ENCODE assay signal across 12 mouse cellular contexts in the genomic region with DNA sequence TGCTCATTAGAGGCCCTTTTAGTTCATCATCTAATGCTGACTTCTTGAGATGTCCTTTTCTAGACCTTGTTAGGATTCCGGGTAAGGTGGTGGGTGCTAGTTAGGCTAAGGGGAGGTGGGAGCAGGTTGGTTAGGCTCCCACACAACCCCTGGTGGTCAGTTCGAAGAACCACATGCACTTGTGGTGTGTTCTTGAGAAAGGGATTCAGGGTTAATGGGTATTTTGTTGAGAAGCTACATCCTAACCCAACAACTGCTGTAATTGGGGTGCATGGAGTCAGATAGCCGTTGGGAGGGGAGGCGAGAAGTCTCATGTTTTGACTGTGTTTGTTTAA. TPM values are rescaled to one million over a fixed set of nuclear protein-coding genes. Genes with fewer than 3 reads are reported as not detected.
DNase-seq lines count a peak whose midpoint lies in the region; ATAC-seq and TF ChIP-seq lines count a peak whose summit lies in the region.
"Had no signal": no experiment of that assay in that cellular context is flagged by ENCODE, and none has a peak within 500 bp of the region (broad histone marks: within the 10 kb centered on the region; RNA-seq: fewer than 3 reads in every experiment).

No protein-coding gene starts in this region.

- peaks cover 43% of the 10 kb centered on the region for H3K4me1 ChIP-seq in heart, embryonic 13.5 days
- peaks cover 35% of the 10 kb centered on the region for H3K4me1 ChIP-seq in midbrain, embryonic 13.5 days (replicated peaks)
- peaks cover 17% of the 10 kb centered on the region for H3K4me1 ChIP-seq in midbrain, embryonic 14.5 days (ENCODE audit: control insufficient read depth, insufficient read depth, low read length)
- no peaks in the 10 kb centered on the region for H3K4me1 ChIP-seq in small intestine, adult 2 months (ENCODE audit: control insufficient read depth, insufficient read depth, insufficient read length, low read length)

- no peak overlapping the region for H3K4me3 ChIP-seq in heart, embryonic 13.5 days
- H3K4me3 ChIP-seq in midbrain, embryonic 13.5 days (replicated peaks): no peak overlapping the region
- no peak overlapping the region for H3K4me3 ChIP-seq in midbrain, embryonic 14.5 days (replicated peaks; ENCODE audit: low read depth, low read length)
- no peak overlapping the region for H3K4me3 ChIP-seq in small intestine, adult 2 months (ENCODE audit: low read depth, low read length)
- H3K4me3 ChIP-seq: limb, embryonic 12.5 days; megakaryocyte, embryonic 14.5 days had no signal

- DNase-seq in heart, postnatal 14 days: no peak
- DNase-seq in midbrain, embryonic 14.5 days: no peak
- DNase-seq in ZHBTc4 (ENCODE audit: low read depth, low spot score): peak; percentile 69
- DNase-seq in kidney, postnatal 10 days: no peak
- no peak for DNase-seq in kidney, adult 9 months
- DNase-seq: cerebellum, adult 8-10 months; retina, postnatal 1 day had no signal

- TF ChIP-seq CTCF in small intestine, adult 2 months (IDR thresholded peaks at IDR 0.05; ENCODE audit: extremely low read depth, insufficient read length, insufficient replicate concordance, low read depth, low read length): peak; percentile 20; the same call in 1 of the 2 replicates

- H3K9ac ChIP-seq in heart, embryonic 13.5 days: no peak overlapping the region
- H3K9ac ChIP-seq in midbrain, embryonic 13.5 days (replicated peaks): no peak overlapping the region
- H3K9ac ChIP-seq in midbrain, embryonic 14.5 days (replicated peaks; ENCODE audit: low read length): no peak overlapping the region
- H3K9ac ChIP-seq: limb, embryonic 12.5 days had no signal

- peaks cover 59% of the 10 kb centered on the region for H3K36me3 ChIP-seq in heart, embryonic 13.5 days
- peaks cover 34% of the 10 kb centered on the region for H3K36me3 ChIP-seq in midbrain, embryonic 13.5 days
- peaks cover 6% of the 10 kb centered on the region; the same call in 1 of the 2 replicates for H3K36me3 ChIP-seq in midbrain, embryonic 14.5 days (ENCODE audit: control insufficient read depth, insufficient read depth, low read length)
- H3K36me3 ChIP-seq in small intestine, adult 2 months (ENCODE audit: control insufficient read depth, insufficient read depth, low read length): peaks cover 52% of the 10 kb centered on the region

- ATAC-seq in heart, embryonic 13.5 days (ENCODE audit: extremely low read depth, insufficient number of reproducible peaks, low FRiP score, low TSS enrichment): no peak
- 0 out of 2 replicates have a peak, but pooled peaks have one; percentile 7 for ATAC-seq in midbrain, embryonic 13.5 days
- ATAC-seq in midbrain, embryonic 14.5 days (ENCODE audit: low FRiP score, low TSS enrichment): no peak

- H3K9me3 ChIP-seq in heart, embryonic 13.5 days: no peaks in the 10 kb centered on the region
- no peaks in the 10 kb centered on the region for H3K9me3 ChIP-seq in midbrain, embryonic 13.5 days
- H3K9me3 ChIP-seq in midbrain, embryonic 14.5 days (ENCODE audit: control insufficient read depth, low read length): no peaks in the 10 kb centered on the region
- H3K9me3 ChIP-seq: limb, embryonic 12.5 days; megakaryocyte, embryonic 14.5 days had no signal

- WGBS in heart, embryonic 13.5 days: 90% methylated on average over 4 of the region's 4 CpGs
- 89% methylated on average over 4 of the region's 4 CpGs for WGBS in midbrain, embryonic 13.5 days
- WGBS in midbrain, embryonic 14.5 days: 93% methylated on average over 4 of the region's 4 CpGs
- 86% methylated on average over 4 of the region's 4 CpGs for WGBS in small intestine, adult 2 months

- no peak overlapping the region for H3K4me2 ChIP-seq in heart, embryonic 13.5 days
- no peak overlapping the region for H3K4me2 ChIP-seq in midbrain, embryonic 13.5 days (replicated peaks)
- H3K4me2 ChIP-seq in midbrain, embryonic 14.5 days (ENCODE audit: low read length): no peak overlapping the region
- H3K4me2 ChIP-seq: limb, embryonic 12.5 days had no signal

- no peaks in the 10 kb centered on the region for H3K27me3 ChIP-seq in heart, embryonic 13.5 days (replicated peaks)
- no peaks in the 10 kb centered on the region for H3K27me3 ChIP-seq in midbrain, embryonic 13.5 days
- H3K27me3 ChIP-seq in midbrain, embryonic 14.5 days (ENCODE audit: control insufficient read depth, insufficient read depth, low read length): no peaks in the 10 kb centered on the region
- no peaks in the 10 kb centered on the region for H3K27me3 ChIP-seq in small intestine, adult 2 months (ENCODE audit: control insufficient read depth, insufficient read depth, low read length)
- H3K27me3 ChIP-seq: limb, embryonic 12.5 days; megakaryocyte, embryonic 14.5 days had no signal

- intact Hi-C loops in heart, postnatal 14 days (cut with DNase I): no loop called here

- no peak for TF ChIP-seq POLR2A in small intestine, adult 2 months (IDR thresholded peaks at IDR 0.05; ENCODE audit: low read depth, low read length)

- H3K27ac ChIP-seq in heart, embryonic 13.5 days (replicated peaks): 0 out of 2 replicates have a peak overlapping the region, but pooled peaks have one; percentile 12
- no peak overlapping the region for H3K27ac ChIP-seq in midbrain, embryonic 13.5 days
- H3K27ac ChIP-seq in midbrain, embryonic 14.5 days (replicated peaks; ENCODE audit: low read depth, low read length): no peak overlapping the region
- H3K27ac ChIP-seq in small intestine, adult 2 months (ENCODE audit: insufficient read depth, low read depth, low read length): no peak overlapping the region
- H3K27ac ChIP-seq: limb, embryonic 12.5 days had no signal

RNA-seq across cellular contexts. Expression of a gene that starts 50.8 kb away (rescaled TPM):
- 12.4 and 13.5 TPM in 2 replicates for polyA plus RNA-seq in heart, embryonic 13.5 days (2015; fragmentation: Nextera tagmentation; extraction: Ambion mirVana)
- total RNA-seq in heart, postnatal 14 days (2021): 10 to 100 TPM; 28.1 to 28.6 TPM
- 10.5 and 13.2 TPM in 2 replicates for polyA plus RNA-seq in midbrain, embryonic 13.5 days (2015; fragmentation: Nextera tagmentation; extraction: Ambion mirVana)
- 9.4 and 13.1 TPM in 2 replicates for polyA plus RNA-seq in midbrain, embryonic 14.5 days (2014; fragmentation: Nextera tagmentation; extraction: Ambion mirVana)
- polyA plus RNA-seq in small intestine, adult 2 months (2012; rRNA removed): 8.1 and 18.5 TPM in 2 replicates
